Mouse (Mus musculus): ENCODE measurements around the gene Chmp6. TPM values are rescaled to one million over a fixed set of nuclear protein-coding genes. Genes with fewer than 3 reads are reported as not detected.

Chmp6 gene
- total RNA-seq, 2 experiments from 2014 or later: 22.7 to 25.2 TPM

Other genes with a start within 250 kb of the Chmp6 start
- 1 to 10 TPM; 3.4 to 3.9 TPM for gene Baiap2, start 29.3 kb downstream of the Chmp6 start, total RNA-seq (2021)
- 10 to 100 TPM in 1 of 2 experiments, 1 to 10 TPM in 1; 9.4 to 17.0 TPM for gene Aatk, start 133.7 kb downstream of the Chmp6 start, total RNA-seq (2021)
- 1 to 10 TPM; 7.9 to 8.5 TPM for gene Cep131, start 173.4 kb downstream of the Chmp6 start, total RNA-seq (2021)
- gene Tepsin, start 185.3 kb downstream of the Chmp6 start, total RNA-seq (2021): 1 to 10 TPM; 5.1 to 6.6 TPM
- 10 to 100 TPM; 36.5 to 45.6 TPM for gene Ndufaf8, start 185.5 kb downstream of the Chmp6 start, total RNA-seq (2021)
- gene Slc38a10, start 237.9 kb downstream of the Chmp6 start, total RNA-seq (2021): 10 to 100 TPM; 56.1 to 60.8 TPM